Mouse (Mus musculus): ENCODE data around the gene Dmpk.

DNA sequence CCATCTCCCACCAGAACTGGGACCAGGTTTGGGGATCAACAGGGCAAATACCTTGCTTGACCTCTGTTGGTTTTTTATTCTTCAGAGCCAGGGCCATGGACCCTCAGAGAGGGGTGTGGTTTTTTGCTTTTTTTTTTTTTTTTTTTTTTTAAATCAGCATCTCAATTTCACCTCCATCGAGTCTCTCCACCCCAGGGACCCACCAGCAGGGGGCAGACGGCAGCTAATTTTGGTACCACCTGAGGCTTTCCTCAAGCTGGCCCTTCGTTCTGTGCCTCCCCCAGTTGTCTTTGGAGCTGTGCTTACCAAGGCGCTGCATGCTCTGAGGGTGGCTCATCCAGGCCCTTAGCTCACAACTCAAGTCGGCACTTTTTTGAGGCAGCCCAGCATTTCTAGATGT is 53.7 kb downstream of the Dmpk start:
- TF ChIP-seq ZC3H11A (IDR thresholded peaks at IDR 0.05; ENCODE audit: low read depth, low read length) (no peak), EP300 (IDR thresholded peaks at IDR 0.05; ENCODE audit: low read length) (no peak), CTCF (conservative IDR thresholded peaks at IDR 0.05 in 1 of 2, IDR thresholded peaks at IDR 0.05 in 1 of 2; ENCODE audit: low read depth in 2 of 2, low read length in 2 of 2) (peak in 1 of 2 experiments; percentile 68; a peak in 2 of 4 replicates), KAT2A (IDR thresholded peaks at IDR 0.05; ENCODE audit: insufficient replicate concordance, low read length) (no peak), TCF12 (IDR thresholded peaks at IDR 0.05; ENCODE audit: low read depth, low read length) (no peak), POLR2A (IDR thresholded peaks at IDR 0.05; ENCODE audit: low read depth, low read length) (no peak), USF1 (IDR thresholded peaks at IDR 0.05; ENCODE audit: low read depth, low read length) (no peak), CHD1 (IDR thresholded peaks at IDR 0.05; ENCODE audit: low read depth, low read length) (no peak)

Data from CH12.LX (cell line).